Mouse (Mus musculus): ENCODE results near the gene Ccdc62.

Gene Ccdc62

GRCm38 (mm10) chr5:124002876-124003275, 72.4 kb downstream of the Ccdc62 start:
- no peak for DNase-seq (ENCODE audit: low spot score)

DNA sequence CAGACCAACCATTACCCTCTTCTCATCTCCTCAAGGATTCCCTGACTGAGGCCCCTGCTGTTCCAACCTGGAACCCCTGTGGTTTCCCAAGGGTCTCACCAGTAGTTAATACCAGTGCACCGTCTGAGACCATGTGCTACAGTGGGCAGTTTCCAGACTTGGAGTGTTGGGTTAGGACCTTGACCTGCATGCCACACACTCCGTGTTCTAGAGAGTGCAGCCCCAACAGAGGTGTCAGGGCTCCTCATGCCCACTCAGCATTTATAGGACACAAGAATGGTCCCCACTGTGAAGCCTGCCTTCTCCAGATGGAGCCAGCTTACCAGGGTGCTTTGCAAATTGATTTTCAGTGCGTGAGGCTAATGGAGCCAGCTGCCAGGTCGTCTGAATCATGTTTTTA, 72.9 kb downstream of the Ccdc62 start:
- DNase-seq (ENCODE audit: low spot score): no peak

DNA sequence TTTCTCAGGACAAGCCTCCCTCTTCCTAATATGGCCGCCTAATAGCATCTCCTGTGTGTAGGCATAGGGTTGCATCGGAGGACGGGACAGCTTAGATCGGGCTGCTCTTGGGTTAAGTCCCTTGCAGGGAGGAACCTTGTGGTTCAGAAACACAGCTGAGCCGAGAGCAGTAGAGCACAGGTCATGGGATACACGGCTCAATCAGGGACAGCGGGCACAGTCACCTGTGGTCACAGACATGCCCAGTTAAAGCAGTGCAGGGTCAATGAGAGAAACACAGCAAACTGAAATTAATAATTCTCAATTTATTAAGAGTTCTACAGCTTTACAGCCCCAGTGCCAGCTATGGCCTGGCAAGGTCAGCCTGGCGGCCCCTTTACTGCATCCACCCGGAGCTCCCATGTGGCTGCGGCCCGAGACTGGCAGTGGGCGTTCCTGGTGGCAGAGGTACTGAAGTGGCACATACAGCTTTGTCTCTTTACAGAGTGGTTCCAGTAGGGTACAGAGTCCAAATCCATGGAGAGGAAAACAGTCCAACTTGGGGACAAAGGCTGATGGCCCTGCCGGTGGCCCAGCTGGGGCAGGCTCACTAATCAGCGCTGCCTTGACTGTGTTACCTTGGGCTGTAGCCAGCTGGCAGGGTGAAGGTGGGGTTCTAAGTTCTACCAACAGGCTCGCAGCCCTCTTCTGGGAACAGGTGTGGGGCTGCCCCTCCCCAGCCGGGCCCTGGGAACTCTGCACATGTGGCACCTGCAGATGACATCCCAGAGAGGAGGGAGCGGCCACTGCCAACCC, 74.1 kb downstream of the Ccdc62 start:
- no peak for DNase-seq (ENCODE audit: low spot score)

- DNase-seq (ENCODE audit: low spot score): no peak
Measured at GRCm38 (mm10) chr5:124005151-124005500, 74.6 kb downstream of the Ccdc62 start.

GRCm38 (mm10) chr5:124005591-124005990, 75.1 kb downstream of the Ccdc62 start:
- no peak for DNase-seq (ENCODE audit: low spot score)

DNA sequence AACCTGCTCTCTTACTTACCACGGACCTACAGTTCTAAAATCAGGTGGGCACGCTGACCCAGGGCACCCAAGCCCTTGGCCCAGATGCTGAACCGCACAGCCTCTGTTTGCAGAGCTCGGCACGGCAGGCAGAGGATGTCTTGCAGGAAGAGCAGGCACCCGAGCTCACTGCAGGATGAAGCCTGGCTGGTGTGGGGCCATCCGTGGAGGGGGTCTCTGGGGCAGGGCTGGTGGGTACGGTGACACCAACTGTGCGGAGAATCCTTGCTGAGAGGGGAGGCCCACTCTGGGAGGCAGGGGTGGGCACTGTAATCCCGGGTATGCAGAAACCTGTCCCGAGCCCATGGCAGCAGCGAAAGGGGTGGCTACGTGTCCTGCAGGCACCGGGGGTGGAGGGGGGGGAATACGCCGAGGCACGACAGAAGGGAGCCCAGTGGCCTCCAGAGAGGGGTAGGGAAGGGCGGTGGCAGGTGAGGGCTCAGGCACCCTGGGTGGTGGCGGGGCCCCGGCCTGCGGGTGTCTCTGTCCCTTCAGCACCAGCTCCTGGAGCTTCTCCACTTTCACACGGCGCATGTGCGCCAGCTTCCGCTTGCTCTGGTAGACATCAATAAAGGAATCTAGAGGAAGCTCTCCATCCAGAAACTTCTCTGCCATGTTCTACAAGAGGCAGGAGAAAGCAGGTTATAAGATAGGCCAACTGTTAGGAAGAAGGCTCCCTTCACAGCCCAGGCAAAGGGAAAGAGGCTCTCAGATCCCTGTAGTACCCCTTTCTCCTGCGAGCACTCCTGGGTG, 75.8 kb downstream of the Ccdc62 start:
- DNase-seq (ENCODE audit: low spot score): no peak

GRCm38 (mm10) chr5:124006891-124007491, 76.5 kb downstream of the Ccdc62 start:
- no peak for DNase-seq (ENCODE audit: low spot score)

- no peak for DNase-seq (ENCODE audit: low spot score)
Measured at GRCm38 (mm10) chr5:124010077-124010476, 79.6 kb downstream of the Ccdc62 start.

DNA sequence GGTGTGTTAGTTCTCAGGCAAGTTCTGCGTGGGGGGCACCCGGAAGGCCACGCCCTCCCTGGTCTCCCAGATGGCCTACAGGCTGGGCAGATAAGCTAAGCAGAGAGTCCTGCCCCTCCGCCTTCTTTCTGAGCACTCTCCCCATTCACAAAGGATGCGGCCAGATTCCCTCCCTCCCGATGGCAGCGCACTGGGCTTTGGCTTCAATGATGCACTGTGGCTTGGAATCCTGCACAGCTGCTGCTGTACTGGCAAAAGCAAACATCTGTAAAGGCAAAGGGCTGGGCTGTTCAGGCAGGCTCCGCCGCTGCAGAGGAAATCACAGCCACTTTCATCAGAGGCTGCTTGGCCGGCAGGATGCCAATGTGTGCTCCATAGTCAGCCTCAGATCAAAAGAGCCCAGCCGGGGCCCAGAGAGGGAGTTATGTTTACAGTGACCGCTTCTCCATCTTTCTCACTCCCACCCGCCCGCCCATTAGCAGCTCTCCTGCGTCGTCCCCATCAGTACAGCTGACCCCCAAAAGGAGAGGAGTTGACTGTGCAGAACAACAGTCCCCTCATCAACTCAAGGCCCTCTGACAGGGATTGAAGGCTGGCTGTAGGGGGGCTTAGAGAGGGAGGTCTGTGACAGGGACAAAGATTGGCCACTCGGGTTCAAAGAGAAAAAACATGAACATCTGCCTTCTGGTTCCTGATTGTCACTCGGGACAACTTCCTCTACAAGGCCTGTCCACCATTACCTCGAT, 80.6 kb downstream of the Ccdc62 start:
- peak; percentile 76 for DNase-seq (ENCODE audit: low spot score)

DNA sequence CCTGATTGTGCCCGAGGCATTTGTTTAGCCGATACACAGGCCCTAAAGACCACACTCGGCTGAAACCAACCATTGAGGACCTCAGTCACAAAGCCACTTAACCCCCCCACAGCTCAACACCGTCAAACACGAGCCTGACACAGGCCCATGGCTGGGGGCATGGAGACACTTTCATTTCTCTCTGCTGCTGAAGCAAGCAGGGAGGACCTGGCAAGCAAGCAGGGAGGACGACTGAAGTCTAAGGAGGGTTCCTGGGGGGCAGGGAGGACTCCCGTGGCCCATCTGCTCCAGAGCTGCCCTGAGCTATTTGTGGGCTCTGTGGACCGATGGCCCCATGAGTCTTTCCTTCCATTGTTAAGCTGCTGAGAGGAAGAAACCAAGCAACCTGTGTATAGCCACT, 81.4 kb downstream of the Ccdc62 start:
- DNase-seq (ENCODE audit: low spot score): no peak

DNA sequence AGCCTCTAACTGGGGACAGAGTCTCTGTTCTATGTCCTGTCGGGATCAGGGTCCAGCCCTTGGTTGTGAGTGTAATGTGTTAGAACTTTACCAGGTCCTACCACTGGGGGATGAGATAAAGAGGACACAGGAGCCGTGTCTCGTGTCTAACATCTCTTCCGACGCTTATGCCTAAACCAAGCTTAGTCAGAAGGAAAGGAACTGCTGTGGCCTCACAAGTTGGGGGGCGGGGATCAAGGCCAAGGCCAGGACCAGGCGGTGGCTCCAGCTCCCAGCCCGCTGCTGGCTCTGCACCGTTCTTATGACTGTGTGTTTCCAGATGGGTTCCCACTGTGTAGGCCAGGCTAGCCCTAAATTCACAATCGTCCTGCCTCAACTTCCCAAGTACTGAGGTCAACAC, 82.4 kb downstream of the Ccdc62 start:
- no peak for DNase-seq (ENCODE audit: low spot score)

DNA sequence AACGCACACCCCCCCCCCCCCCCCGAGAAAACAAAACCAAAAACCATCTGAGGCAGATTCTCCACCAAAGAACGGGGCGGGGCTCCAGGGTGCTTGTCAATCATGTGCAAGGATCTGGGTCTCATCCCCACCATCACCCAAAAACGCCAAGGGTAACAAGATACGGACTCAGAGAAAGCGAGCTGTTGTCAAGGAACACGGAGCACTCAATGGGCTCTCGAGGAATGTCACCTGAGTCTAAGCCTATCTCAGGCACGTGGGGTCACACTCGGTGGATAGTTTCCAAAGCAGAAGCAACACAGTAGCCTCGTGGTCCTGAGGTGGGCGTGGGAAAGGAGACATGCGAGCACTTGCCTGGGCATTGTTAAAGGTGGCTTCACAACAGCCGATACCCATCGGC, 83.3 kb downstream of the Ccdc62 start:
- no peak for DNase-seq (ENCODE audit: low spot score)

- DNase-seq (ENCODE audit: low spot score): no peak
Measured at GRCm38 (mm10) chr5:124014180-124014579, 83.7 kb downstream of the Ccdc62 start.

DNA sequence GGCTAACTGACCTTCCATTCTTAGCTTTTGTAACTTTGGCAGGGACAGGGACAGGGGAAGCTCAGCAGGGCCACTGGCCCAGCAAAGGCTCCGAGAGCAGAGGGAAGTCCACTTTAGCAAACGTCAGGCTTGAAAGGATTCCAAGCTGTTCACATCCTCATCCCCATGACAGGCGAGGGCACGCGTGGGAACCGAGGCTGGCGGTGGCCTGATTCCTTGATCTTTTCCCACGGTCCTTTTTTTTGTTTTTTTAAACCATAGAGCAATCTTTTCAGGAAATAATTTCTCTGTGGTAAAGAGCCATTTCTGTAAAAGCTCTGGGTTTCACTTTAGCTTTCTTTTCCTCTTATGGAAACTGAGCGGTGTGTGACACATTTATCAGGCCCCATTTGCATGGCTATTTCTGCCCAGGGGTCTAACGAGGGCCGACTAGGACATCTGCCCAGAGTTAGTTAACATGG, 84.3 kb downstream of the Ccdc62 start:
- peak; percentile 59 for DNase-seq (ENCODE audit: low spot score)

GRCm38 (mm10) chr5:124015727-124016126, 85.2 kb downstream of the Ccdc62 start:
- no peak for DNase-seq (ENCODE audit: low spot score)

- DNase-seq (ENCODE audit: low spot score): peak; percentile 60
Measured at GRCm38 (mm10) chr5:124016291-124016821, 85.9 kb downstream of the Ccdc62 start.

- no peak for DNase-seq (ENCODE audit: low spot score)
Measured at GRCm38 (mm10) chr5:124017941-124018340, 87.5 kb downstream of the Ccdc62 start.

DNA sequence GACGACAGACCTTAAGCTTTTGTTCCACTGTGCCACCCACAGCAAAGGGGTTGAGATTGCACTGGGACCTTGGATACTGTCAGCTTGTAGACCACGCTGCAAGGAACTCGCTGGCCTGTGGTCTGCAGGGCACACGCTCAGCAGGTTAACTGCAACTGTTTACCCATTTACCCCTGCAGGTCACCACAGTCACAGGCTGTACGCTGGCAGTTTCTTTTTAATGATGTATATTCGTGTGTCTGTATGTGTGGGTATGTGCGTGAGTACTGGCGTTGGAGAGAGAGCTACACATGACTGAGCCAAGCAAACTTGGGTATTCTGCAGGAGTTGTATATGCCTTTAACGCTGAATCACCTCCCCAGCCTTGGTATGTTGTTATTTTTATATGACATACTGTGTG, 88.2 kb downstream of the Ccdc62 start:
- no peak for DNase-seq (ENCODE audit: low spot score)
